Mouse (Mus musculus) lung, postnatal 25 days (tissue): ENCODE data around the gene Asdurf.
"Not testable (repeated sequence)": the region's sequence is repeated elsewhere in the genome, so short reads cannot be mapped to it uniquely, and the experiment has no call there.

Source experiments
- DNase-seq: peaks from one replicate; pipeline ENCODE4 v3.0.0; 2022; ENCODE audit warnings: low spot score

Asdurf gene

DNA sequence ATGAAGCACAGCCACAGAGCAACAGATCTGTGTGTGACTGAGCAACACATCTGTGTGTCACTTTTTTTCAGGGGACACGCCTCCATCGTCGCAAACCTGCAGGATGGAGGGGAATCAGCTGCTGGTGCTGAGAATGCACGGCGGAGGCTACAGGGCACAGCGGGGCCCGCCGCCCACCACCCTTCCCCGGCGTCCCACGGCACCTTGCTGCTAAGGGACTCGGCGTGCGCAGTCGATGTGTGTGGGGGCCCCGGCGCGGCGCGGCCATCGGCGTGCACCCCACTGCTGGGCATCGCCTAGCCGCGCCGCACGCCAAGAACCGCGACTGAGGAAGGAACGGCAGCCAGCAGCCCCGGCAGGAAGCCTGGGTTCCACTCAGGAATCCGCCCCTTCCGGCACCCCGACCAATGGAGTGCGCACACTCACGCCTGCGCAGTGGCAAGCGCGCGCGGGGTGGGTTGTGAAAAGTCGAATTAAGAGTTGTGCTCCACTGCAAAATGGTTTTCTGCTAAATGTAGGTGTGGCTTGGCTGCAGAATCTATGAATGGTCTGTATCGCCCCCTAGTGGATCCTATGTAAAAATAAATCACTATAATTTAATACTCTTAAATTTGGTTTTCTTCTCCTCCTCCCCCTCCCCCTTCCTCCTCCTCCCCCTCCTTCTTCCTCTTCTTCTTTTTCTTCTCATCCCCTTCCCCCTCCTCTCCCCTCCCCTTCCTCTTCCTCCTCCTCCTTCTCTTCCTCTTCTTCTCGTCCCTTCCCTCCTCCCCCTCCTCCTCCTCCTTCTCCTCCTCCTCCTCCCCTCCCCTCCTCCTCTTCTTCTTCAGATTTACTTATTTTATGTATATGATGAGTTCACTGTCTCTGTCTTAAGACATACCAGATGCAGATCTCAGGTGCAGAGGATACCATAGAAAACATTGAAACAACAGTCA is at the start of gene Asdurf, which contains the start of the genes Gm28551 and Asnsd1:
Gene Asdurf (minus strand): TSS at position 293 of the 935 bp plus-strand sequence.
Gene Gm28551 (minus strand): TSS at position 341 of the 935 bp plus-strand sequence.
Gene Asnsd1 (minus strand): TSS at position 426 of the 935 bp plus-strand sequence.
- DNase-seq, result peak; percentile 98

DNA sequence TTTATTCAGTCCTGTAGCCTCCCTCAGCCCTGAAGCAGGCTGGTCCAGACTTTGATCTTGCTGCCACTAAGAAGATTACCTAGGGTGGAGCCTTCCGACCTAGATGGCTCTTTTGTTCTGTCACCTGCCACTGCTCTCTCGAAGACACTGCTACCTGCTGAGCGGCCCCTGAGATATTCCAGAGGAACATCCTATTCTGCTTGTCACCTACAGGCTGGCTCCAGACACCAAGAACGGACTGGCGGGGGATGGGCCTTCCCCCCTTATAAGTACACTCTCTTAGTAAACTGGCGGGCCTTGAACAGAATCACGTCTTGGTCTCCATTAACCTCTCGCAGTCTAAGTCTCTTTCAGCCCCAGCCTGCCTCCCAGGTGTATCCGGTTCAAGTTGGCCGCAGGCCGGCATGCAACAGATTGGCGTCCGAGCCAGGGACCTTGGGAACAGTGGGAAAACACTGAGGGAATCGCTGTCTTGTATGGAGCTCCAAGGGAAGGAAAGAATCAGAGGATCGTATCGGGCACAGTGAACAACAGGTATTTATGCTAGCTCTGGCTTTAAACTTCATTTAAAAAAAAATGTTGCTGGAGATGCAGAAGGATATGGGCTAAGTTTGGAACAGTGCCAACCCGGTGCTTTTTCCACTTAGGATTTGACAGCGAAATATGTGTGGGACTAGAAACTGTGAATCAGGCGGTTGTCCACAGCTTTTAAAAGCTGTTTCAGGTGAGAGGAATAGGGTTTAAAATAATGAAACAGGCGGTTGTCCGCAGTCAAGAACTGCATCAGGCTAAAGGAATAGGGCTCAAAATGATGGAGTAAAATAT is 41.7 kb upstream of the Asdurf start:
- not testable (repeated sequence) for DNase-seq

DNA sequence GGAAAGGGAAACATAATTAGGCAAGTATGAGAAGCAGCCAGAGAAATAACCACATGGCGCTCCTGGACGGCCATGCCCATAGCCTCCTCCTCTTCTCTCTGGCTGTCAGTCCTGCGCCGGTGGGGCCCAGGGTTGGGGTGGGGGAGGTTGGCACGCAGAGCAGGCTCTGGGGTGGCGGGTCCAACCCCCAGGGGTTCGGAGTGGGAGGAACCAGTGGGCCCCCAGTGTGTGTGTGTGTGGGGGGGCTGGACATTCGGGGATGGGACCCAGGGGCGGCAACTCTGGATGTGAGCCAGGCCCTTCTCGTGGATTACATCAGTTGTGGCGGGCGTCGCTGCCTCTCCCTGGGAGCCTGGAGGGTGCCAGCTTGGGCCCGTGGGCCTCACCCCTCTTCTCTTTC is 36.3 kb upstream of the Asdurf start:
- no peak for DNase-seq

DNA sequence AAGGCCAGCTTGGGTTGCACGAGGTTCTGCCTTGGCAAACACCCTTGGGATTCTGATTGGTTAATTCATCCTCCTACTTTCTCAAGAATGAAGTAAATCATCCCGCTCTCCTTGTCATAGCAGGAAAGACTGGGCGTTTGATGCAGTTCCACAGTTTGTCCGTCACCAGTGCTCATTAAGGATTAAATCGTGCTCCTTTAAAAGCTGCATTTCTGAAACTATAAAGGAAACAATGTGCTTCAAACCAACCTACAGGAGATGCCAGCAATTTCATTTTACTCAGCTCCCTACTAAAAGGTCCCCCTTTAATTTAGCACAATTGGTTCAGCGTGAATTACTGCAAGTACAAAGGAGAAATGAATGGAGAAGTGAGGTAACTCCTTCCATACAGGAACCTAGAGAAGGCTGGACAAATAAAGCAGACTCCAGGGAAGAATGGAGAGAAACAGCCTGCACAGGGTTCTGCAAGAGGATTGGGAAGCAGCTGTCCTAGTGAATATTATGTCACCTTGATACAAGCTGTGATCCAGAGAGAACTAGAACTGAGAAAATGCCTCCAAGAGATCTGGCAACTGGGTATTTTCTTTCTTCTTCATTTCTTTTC is 31.8 kb upstream of the Asdurf start:
- DNase-seq, result no peak

DNA sequence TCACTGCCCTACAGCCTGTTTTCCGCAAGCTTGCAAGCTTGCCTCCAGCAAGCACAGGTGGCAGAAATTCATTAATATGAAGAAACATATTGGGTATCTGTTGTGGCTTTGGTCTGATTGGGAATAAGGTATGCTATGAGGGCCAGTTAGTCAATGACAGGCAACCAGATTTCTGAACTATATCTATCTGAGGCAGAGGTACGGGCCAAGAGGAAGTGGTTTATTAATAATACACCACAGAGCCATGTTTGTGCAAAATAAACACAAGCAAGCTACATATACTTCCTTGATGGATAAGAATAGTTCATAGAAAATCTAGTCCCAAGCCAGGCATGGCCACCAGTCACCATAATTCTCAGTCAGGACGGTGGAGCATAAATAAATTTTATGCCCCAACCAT is 25.3 kb upstream of the Asdurf start:
- DNase-seq, result no peak

DNA sequence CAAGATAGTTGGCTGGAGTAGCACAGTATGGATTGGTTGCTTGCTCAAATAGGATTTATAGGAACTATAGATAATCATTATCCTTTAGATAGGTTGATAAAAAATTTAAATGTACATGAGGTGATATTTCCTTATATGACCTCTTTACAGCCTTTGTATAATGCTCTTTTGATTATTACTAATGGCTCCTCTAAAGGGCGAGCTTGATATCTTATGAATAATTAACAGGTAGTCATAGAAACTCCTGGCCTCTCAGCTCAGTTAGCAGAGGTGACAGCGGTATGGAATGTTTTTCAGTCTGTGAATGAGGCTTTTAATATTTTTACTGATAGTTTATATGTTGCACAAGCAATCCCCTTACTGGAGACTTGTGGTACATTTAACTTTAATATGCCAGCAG is 23.5 kb upstream of the Asdurf start:
- DNase-seq, result not testable (repeated sequence)

DNA sequence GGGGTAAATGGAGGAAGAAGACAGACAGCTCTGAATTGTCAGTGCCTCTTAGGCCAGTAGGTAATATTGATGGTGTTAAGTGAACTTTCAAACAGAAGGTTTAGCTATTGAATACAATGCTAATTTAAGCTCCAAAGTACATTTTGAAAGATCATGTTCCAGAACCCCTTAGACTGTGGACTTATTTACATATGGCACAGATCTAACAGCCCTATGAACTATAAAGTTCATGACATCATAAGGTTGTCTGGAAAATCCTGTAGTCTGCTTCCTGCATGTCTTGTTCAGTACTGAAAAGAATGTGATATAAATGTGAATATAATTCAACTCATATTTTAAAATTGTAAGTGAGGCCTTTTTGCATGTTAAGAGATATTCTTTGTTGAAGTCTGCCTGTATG is 6.6 kb upstream of the Asdurf start:
- DNase-seq, result no peak

DNA sequence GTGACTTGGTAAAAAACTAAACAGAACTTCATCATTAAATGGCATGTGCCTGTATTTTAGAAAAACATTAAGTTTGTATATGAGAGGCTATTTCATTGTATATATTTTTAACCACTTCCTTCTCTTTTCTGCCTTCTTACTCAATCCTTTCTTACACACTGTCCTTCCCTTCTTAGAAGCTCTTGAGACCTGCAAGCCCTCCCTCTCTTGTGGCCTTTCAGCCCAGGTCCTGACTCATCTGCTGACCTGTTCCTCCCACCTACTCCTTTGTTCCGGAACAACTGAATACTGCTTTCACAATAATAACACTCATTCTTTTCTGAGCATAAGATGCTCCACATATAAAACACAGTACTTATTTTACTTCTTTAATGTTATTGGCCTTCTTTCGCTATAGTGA is 11.3 kb downstream of the Asdurf start:
- no peak for DNase-seq

DNA sequence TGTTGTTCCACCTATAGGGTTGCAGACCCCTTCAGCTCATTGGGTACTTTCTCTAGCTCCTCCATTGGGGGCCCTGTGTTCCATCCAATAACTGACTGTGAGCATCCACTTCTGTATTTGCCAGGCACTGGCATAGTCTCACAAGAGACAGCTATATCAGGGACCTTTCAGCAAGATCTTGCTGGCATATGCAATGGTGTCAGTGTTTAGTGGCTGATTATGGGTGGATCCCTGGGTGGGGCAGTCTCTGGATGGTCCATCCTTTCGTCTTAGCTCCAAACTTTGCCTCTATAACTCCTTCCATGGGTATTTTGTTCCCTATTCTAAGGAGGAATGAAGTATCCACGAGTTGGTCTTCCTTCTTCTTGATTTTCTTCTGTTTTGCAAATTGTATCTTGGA is 15.0 kb downstream of the Asdurf start:
- DNase-seq, result not testable (repeated sequence)

DNA sequence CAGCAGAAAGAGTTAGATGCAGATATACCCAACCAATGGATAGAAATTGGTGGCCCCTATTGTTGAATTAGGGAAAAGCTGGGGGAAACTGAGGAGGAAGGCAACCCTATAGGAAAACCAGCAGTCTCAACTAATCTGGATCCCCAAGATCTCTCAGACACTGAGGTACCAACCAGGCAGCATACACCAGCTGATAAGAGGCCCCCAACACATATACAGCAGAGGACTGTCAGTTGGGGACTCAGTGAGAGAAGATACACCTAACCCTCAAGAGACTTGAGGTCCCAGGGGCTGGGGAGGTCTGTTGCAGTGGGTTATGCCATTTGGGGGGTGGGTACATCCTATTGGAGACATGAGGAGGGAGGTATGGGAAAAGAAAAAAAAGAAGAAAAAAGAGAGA is 17.0 kb downstream of the Asdurf start:
- DNase-seq, result no peak

DNA sequence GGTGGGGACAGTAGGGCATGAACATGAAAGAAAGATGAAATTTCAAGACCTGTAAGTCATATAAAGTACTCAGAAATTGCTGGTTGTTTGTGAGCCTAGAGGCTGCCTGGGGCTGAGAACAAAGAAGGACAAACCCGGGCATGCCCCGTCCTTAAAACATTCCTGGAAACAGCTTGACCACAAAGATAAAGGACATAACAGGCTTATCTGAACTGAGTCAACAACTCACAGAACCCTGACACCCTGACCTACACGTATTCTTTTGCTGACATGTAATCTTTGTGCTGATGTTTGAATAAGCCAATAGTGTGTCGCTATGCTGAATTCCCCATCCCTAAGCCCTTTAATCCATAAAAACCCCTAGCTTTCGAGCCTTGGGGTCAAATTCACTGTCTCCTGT is 18.9 kb downstream of the Asdurf start:
- not testable (repeated sequence) for DNase-seq

DNA sequence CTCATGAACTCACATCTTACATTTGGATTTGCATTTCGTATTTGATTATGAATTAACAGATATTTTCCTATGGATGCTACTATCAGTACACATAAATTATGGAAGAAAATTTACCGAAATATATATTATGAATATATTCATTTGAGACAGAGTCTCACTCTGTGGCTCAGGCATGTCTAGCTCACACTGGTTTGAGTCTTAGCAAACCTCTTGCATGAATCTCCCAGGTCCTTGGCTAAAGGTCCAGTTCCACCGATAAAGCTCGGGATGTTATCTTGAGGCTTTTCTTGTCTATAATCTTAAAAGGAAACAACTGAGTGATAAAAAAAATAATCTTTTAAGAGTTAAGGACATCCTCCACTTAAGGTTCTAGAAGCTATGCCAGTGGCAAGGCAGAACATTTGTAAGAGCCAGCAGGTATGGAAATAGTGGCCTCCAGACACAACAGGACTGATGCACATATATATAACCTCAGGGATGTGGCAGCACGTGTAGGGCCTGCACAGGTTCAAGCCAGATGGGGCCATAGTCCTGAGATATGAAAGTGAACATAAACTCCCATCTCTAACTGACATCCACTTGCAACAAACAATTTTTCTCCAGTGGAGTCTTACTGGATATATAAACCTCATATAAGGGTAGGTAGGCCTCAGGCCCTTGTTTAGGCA is 27.5 kb downstream of the Asdurf start:
- no peak for DNase-seq

DNA sequence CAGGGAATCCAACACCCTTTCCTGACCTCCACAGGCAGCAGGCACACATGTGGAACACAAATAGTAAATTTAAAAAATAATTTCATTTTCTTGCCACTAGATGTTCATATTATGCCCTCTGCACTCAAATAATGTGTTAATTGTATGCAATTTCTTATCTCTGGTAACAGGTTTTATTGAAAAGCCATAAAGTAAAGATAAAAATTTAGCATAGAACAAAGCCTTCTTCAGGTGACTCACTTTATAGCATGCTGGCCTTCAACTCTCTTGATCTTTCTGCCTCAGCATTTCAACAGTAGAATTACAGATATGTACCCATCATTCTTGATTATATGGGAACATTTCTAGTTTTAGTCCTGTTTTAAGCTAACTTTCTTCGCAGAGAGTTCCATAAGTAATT is 28.1 kb downstream of the Asdurf start:
- DNase-seq, result no peak

DNA sequence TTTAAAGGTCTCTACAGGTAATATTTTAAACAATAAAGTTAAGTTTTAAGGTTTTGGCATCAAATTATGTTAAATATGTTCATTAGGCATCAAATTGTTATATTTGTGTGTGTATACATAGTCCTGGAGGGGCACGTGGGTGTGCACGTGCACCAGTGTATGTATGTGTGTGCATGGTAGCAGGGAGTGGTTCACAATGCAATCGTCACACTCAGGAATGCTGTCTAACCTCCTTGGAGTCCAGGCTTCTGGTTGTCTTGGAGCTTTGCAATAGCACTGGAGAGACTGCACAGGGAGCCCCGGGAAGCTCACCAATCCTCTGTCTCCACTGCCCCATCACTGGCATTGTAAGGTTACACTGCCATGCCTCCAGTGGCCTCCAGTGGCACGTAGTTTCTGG is 29.2 kb downstream of the Asdurf start:
- DNase-seq, result no peak

DNA sequence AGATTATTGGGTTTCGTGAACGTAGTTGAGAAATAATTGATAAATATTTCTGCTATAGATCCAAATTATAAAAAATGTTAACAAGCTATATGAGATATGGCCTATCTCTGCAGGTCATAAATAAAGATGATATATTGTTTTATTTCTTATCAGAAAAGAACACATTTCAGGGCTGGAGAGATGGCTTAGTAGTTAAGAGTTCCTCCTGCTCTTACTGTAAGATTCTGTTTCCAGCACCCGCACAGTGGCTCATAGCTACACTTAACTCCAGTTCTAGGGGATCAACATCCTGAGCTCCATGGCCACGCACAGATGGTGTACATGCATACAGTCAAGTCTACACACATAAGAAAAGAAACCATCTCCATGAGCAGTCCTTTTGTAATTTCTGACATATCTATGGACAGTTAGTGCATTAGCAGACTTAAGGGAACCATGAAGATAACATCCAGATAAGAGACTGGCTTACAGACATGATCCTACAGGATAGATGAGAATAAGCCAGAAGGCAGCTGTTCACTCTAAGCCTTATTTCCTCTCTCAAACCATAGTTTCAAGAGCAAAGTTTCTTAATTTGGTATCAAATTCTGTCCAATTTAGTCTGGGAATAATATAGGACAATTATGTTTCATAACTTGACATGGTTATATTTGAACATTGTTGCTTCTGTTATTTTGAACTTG is 30.6 kb downstream of the Asdurf start:
- DNase-seq, result no peak

DNA sequence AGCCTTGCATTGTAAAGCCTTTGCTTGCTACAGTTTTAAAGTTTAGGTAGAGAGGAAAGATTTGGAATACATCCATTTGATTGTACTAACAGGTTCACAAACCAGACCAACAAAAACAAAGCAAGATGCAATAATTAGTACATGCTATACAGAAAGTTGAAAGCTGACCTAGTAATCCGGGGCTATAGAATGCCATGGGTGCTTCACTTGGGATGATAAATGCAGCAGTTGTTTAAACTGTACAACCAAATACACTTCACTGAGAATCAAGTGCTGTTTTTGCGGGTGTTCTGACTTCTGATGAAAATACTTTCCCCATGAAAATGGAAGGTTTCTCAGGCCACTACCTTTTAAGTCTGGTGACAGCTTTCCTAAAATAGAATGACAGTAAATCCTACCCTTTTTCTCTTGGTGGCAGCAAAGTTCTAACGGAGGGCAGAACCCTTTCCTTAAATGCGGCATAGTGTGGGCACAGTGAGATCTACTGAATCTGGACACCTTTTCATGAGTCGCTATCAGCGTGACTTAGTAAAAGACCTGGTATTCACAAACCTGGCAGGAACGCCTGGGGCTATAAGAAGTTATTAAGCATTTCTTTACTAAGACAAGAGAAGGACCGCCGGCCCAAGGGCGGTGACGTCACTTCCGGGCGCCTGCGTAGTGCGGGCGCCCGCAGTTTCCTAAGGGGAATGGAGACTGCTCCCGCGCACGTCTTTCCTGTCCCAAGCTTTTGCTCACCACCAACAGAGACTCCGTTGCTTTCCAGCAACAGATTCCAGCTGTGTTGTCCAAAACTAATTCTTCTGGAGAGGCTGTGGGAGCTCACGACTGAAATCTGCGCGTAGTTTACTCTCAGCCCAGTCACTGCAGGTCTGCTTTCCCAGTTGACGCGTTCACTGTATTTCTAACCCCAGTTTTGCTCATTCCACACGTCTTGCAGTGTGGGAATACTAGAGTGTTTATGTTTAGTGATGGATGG is 39.1 kb downstream of the Asdurf start, which contains the start of gene Osgepl1:
Gene Osgepl1 (plus strand): TSS at position 636 of the 979 bp plus-strand sequence.
- peak; percentile 83 for DNase-seq

DNA sequence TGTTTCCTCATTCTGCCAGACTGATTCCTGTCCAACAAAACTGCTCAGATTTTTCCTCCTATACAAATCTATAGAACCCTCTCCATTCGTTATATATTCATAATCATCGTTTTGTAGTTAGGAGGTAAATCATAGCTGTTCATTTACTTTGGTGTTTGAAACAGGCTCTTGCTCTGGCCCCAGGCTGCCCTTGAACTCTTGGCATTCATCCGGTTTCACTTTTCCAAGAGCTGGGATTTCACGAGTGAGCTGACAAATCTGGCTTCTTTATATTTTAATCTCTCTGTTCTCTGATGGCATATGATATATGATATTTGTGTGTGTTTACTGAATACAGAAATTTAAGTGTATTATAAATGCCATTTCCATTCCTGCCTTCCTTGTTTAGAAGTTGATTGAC is 51.9 kb downstream of the Asdurf start:
- no peak for DNase-seq
